Mouse (Mus musculus) heart, adult 2 months (tissue): Measurements from ENCODE around the gene Narfl.

Experiments
- CTCF ChIP-seq: fragments of 200-600 bp; IDR thresholded peaks from 2 replicates; pipeline ENCODE4 v1.8.1; 2022; ENCODE audit warnings: antibody characterized with exemption, mild to moderate bottlenecking, moderate library complexity
- POLR2A ChIP-seq: fragments of 200-500 bp; IDR thresholded peaks from 2 replicates; pipeline ENCODE4 v1.6.1; 2011; ENCODE audit warnings: mild to moderate bottlenecking, low read depth, low read length, control low read depth; ENCODE audit not compliant: insufficient read depth

DNA sequence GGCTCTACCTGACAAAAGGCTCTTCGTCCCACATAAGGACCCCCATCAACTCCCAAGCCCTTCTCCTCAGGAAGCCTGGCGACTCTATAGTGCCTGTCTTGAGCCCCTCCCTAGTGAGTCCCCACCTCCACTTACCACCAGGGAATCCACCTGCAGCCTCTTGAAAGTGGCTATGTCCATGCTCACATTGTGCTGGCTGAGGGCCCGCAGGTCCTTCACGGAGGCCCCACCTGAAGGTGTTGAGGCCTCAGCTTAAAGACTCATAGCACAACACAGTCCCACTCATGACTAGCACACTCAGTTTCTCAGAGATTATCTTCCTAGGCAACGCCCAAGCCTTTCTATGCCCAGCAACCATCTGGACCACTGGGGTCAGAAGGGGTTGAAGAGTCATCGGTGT is 24.3 kb upstream of the Narfl start:
- TF ChIP-seq CTCF (no peak), POLR2A (no peak)
